Mouse (Mus musculus): ENCODE results near the gene Rft1.

GRCm38 (mm10) chr14:30644026-30644425, 10.1 kb upstream of the Rft1 start:
- no peak for TF ChIP-seq POLR2A (IDR thresholded peaks at IDR 0.05; ENCODE audit: control insufficient read depth, low read depth, low read length)
- no peak for TF ChIP-seq CTCF (IDR thresholded peaks at IDR 0.05; ENCODE audit: control insufficient read depth, insufficient read depth, insufficient replicate concordance, low read depth, low read length)
